Mouse (Mus musculus) ES-Bruce4 (cell line): ENCODE data around the gene Myo15b.

ENCODE experiments used
- CTCF ChIP-seq: IDR thresholded peaks from one replicate; pipeline ENCODE4 v1.8.1; 2011; ENCODE audit warnings: low read depth, low read length
- POLR2A ChIP-seq: IDR thresholded peaks from one replicate; pipeline ENCODE4 v1.8.1; 2011; ENCODE audit warnings: low read length; ENCODE audit not compliant: insufficient read depth

DNA sequence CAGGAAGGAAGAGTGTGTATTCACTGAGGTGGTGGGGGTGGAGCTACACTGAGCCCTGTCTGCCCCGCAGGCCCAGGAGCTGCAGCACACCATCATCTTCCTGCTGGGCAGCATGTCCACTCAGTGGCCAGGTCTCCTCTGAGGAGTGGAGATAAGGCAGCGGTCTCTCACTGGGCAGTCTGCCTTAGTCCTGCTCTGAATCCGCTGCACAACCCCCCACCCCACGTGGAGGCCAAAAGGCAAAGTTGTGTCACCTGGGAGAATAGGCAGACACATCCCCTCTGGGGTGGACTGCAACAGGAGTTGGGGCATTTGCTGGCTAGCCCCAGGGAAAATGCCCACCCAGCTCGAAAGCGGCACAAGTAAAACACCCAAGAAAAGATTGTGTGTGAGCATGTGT, 34.0 kb downstream of the Myo15b start:
- TF ChIP-seq CTCF (no peak), POLR2A (no peak)
